Mouse (Mus musculus) c-Kit-positive CD71-negative TER-119-negative erythroid progenitor cells, embryonic 14.5 days (primary cell): ENCODE data around the gene 6030468B19Rik.
"Not testable (repeated sequence)": the region's sequence is repeated elsewhere in the genome, so short reads cannot be mapped to it uniquely, and the experiment has no call there.

Experiments
- DNase-seq: peaks from one replicate; pipeline ENCODE4 v3.0.0-alpha.2; 2013; ENCODE audit warnings: low read depth

Gene 6030468B19Rik

GRCm38 (mm10) chr11:117829671-117830215, 32.3 kb downstream of the 6030468B19Rik start:
- no peak for DNase-seq

GRCm38 (mm10) chr11:117830401-117830800, 32.9 kb downstream of the 6030468B19Rik start:
- DNase-seq, result no peak

GRCm38 (mm10) chr11:117832086-117832969, 34.9 kb downstream of the 6030468B19Rik start:
- peak; percentile 87 for DNase-seq

GRCm38 (mm10) chr11:117833509-117833908, 36.0 kb downstream of the 6030468B19Rik start:
- DNase-seq, result not testable (repeated sequence)

GRCm38 (mm10) chr11:117834086-117834485, 36.6 kb downstream of the 6030468B19Rik start:
- no peak for DNase-seq

- no peak for DNase-seq
Observed at GRCm38 (mm10) chr11:117836306-117836705, 38.8 kb downstream of the 6030468B19Rik start.

GRCm38 (mm10) chr11:117838572-117838971, 41.1 kb downstream of the 6030468B19Rik start:
- DNase-seq, result no peak

- DNase-seq, result no peak
Observed at GRCm38 (mm10) chr11:117839021-117839420, 41.6 kb downstream of the 6030468B19Rik start.

- DNase-seq, result no peak
Observed at GRCm38 (mm10) chr11:117840910-117841309, 43.5 kb downstream of the 6030468B19Rik start.

GRCm38 (mm10) chr11:117843434-117843833, 46.0 kb downstream of the 6030468B19Rik start:
- no peak for DNase-seq

GRCm38 (mm10) chr11:117844997-117845396, 47.5 kb downstream of the 6030468B19Rik start:
- no peak for DNase-seq

GRCm38 (mm10) chr11:117845651-117846050, 48.2 kb downstream of the 6030468B19Rik start:
- DNase-seq, result no peak

- DNase-seq, result no peak
Observed at GRCm38 (mm10) chr11:117846640-117847039, 49.2 kb downstream of the 6030468B19Rik start.

- DNase-seq, result no peak
Observed at GRCm38 (mm10) chr11:117847593-117848215, 50.2 kb downstream of the 6030468B19Rik start.

GRCm38 (mm10) chr11:117848271-117848984, 51.0 kb downstream of the 6030468B19Rik start:
- no peak for DNase-seq

GRCm38 (mm10) chr11:117848985-117849671, 51.7 kb downstream of the 6030468B19Rik start, which contains the start of gene Birc5:
Gene Birc5 (plus strand): TSS chr11:117849251.
- DNase-seq, result peak; percentile 94

GRCm38 (mm10) chr11:117852875-117853274, 55.4 kb downstream of the 6030468B19Rik start:
- DNase-seq, result no peak

- DNase-seq, result no peak
Observed at GRCm38 (mm10) chr11:117854241-117854640, 56.8 kb downstream of the 6030468B19Rik start.

- no peak for DNase-seq
Observed at GRCm38 (mm10) chr11:117855360-117855759, 57.9 kb downstream of the 6030468B19Rik start.

- DNase-seq, result no peak
Observed at GRCm38 (mm10) chr11:117855975-117856374, 58.5 kb downstream of the 6030468B19Rik start.
